Mouse (Mus musculus): ENCODE measurements around the gene Hdac9. TPM values are rescaled to one million over a fixed set of nuclear protein-coding genes. Genes with fewer than 3 reads are reported as not detected.
"Not testable (repeated sequence)": the region's sequence is repeated elsewhere in the genome, so short reads cannot be mapped to it uniquely, and the experiment has no call there.

The Hdac9 gene
- polyA plus RNA-seq, 1 experiment: 7.6 TPM

DNA sequence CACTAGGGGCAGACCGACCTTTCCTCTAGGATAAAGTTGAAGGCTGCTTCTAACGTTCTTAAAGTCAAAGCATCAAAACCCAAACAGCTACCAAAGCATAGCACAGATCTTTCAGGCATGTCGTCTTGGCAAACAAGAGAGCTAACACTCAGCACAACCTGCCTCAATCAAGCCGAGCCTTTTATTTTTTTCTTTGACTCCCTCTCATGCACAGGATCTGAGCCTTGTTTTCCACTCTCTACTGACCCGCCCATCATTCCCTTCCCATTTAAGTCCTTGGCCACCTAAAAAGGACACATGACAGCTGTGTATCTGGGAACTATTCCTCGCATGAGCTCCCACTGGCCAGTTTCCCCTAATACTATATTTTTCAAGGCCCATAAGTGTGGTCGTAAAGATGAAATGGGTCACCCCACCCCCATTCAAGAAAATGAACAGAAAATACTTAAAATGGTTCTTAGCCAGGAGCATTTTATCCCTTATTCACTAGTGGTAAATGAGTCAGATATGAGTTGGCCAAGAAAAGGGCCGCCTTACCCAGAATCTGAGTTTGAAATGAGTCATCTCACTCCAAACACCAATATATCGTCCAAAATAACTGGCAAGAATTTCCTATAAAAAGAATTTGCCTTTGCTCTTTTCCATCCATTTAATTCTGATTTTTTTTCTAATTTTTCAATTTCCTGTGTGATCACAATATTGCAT, 840.9 kb downstream of the Hdac9 start:
- no peak for TF ChIP-seq POLR2A (IDR thresholded peaks at IDR 0.05; ENCODE audit: borderline replicate concordance, control insufficient read depth, low read depth, low read length)
- TF ChIP-seq CTCF (IDR thresholded peaks at IDR 0.05; ENCODE audit: control insufficient read depth, insufficient read depth, low read length): no peak
- no peak overlapping the region for H3K27ac ChIP-seq (ENCODE audit: control insufficient read depth, insufficient read depth, low read depth, low read length, poor library complexity)
- WGBS: 79% methylated on average over 9 of the region's 9 CpGs
- H3K4me1 ChIP-seq (ENCODE audit: control insufficient read depth, insufficient read depth, low read length): no peaks in the 10 kb centered on the region
- no peak overlapping the region for H3K4me3 ChIP-seq (replicated peaks; ENCODE audit: control insufficient read depth, low read depth, low read length)

DNA sequence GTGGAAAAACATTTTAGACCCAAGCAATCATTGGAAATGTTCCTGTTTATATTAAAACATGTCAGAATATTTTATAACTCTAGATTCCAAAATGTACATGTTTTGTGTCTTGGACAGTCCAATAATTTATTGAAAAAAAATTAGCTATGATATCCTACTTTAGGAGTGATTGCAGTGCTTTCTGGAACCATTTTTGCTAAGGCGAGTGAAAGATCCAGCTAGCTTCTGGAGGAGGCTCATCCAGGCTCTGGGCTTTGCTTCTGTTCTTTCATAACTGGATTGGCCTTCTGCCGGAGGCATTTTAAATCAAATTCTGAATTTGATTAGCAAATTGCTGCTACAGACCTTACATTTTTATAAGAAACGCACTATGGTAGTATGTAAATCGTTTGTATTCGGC, 864.4 kb downstream of the Hdac9 start:
- no peak for TF ChIP-seq CTCF (IDR thresholded peaks at IDR 0.05; ENCODE audit: control insufficient read depth, insufficient read depth, low read length)
- no peak for TF ChIP-seq POLR2A (IDR thresholded peaks at IDR 0.05; ENCODE audit: borderline replicate concordance, control insufficient read depth, low read depth, low read length)
- 80% methylated on average over 5 of the region's 5 CpGs for WGBS
- H3K4me1 ChIP-seq (ENCODE audit: control insufficient read depth, insufficient read depth, low read length): no peaks in the 10 kb centered on the region
- H3K27ac ChIP-seq (ENCODE audit: control insufficient read depth, insufficient read depth, low read depth, low read length, poor library complexity): no peak overlapping the region
- H3K4me3 ChIP-seq (replicated peaks; ENCODE audit: control insufficient read depth, low read depth, low read length): no peak overlapping the region

DNA sequence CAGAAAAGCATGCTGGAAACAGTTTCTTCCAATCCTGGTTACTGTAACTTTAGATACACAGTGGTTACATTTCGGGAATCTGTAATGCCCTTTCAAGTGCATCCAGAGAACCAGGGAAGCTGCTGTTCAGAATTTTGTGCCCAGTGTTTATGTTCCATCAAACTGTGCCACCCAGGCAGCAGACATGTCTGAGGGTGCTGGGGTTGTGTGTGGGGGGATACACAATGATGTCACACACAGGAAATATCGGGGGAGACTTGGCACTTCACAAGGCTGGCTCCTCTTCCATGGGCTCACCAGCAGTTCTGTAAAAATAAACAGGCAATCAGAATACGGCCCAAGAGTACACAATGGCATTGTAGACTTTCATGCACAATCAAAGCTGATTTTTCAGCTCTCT, 864.9 kb downstream of the Hdac9 start:
- no peak overlapping the region for H3K4me3 ChIP-seq (replicated peaks; ENCODE audit: control insufficient read depth, low read depth, low read length)
- H3K4me1 ChIP-seq (ENCODE audit: control insufficient read depth, insufficient read depth, low read length): no peaks in the 10 kb centered on the region
- no peak overlapping the region for H3K27ac ChIP-seq (ENCODE audit: control insufficient read depth, insufficient read depth, low read depth, low read length, poor library complexity)
- WGBS: 60% methylated on average over 3 of the region's 3 CpGs
- TF ChIP-seq POLR2A (IDR thresholded peaks at IDR 0.05; ENCODE audit: borderline replicate concordance, control insufficient read depth, low read depth, low read length) (no peak), CTCF (IDR thresholded peaks at IDR 0.05; ENCODE audit: control insufficient read depth, insufficient read depth, low read length) (no peak)

DNA sequence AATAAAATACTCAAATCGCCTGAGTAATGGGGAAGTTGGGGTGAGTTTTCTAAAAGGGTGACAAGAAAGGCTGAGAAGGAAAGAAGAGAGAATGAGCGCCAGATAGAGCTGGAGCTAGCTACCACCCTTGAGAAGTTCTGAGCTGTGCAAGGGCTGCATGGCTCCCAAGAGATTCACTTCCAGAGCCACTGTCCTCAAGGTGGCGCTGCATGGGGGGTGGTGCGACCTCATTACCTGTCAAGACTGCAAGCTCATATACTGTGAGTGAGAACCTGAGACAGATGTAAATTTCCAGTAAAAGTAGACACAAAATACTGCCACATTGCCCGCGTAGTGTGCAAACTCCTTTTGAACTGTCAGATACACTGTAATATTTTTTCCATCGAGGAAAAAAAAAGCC, 865.8 kb downstream of the Hdac9 start:
- H3K4me3 ChIP-seq (replicated peaks; ENCODE audit: control insufficient read depth, low read depth, low read length): no peak overlapping the region
- 56% methylated on average over 7 of the region's 7 CpGs for WGBS

DNA sequence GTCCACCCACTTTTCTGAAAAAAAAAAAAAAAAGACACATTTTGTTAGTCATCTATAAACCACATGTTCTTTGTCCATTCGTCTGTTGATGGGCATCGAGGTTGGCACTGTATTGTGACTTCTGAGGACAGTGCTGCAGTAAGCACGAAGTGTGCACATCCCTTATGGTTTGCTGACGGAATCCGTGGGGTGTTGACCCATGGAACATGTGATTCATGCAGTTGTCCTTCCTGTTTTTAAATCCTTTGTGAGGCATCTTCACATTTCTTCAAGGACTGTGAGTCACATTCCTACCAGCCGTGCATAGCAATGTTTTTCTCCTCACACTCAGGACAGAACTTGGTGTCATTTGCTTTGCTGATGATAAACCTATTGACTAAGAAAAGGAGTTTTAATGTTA, 875.9 kb downstream of the Hdac9 start:
- no peaks in the 10 kb centered on the region for H3K4me1 ChIP-seq (ENCODE audit: control insufficient read depth, insufficient read depth, low read length)
- no peak for TF ChIP-seq CTCF (IDR thresholded peaks at IDR 0.05; ENCODE audit: control insufficient read depth, insufficient read depth, low read length)
- no peak overlapping the region for H3K4me3 ChIP-seq (replicated peaks; ENCODE audit: control insufficient read depth, low read depth, low read length)
- WGBS: 67% methylated on average over 6 of the region's 6 CpGs
- H3K27ac ChIP-seq (ENCODE audit: control insufficient read depth, insufficient read depth, low read depth, low read length, poor library complexity): no peak overlapping the region

More for the DNA sequence above, 865.8 kb downstream of the Hdac9 start:
- TF ChIP-seq POLR2A (IDR thresholded peaks at IDR 0.05; ENCODE audit: borderline replicate concordance, control insufficient read depth, low read depth, low read length): no peak
- TF ChIP-seq CTCF (IDR thresholded peaks at IDR 0.05; ENCODE audit: control insufficient read depth, insufficient read depth, low read length): peak; percentile 40; the same call in 1 of the 2 replicates
- Histone ChIP-seq H3K27ac (ENCODE audit: control insufficient read depth, insufficient read depth, low read depth, low read length, poor library complexity) (no peak overlapping the region), H3K4me1 (ENCODE audit: control insufficient read depth, insufficient read depth, low read length) (no peaks in the 10 kb centered on the region)

DNA sequence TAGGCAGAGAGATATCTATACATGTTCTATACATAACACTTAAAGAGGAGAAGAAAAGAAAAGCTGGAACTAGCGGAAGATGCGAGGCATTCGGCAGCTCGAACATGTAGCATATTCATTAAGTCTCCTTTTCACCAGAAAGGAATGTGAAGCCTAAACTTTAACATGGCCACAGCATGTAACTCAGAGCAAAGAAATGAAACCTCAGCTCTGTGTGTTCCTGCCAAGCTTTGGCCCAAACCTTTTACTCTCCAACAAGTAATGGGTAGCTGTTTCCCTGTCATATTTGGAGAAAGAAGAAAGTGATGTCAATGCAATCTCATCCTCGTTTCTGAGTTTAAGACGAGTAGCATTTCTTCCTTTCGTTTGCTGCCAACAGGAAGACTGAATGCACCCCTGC, 876.8 kb downstream of the Hdac9 start:
- Histone ChIP-seq H3K27ac (ENCODE audit: control insufficient read depth, insufficient read depth, low read depth, low read length, poor library complexity) (no peak overlapping the region), H3K4me1 (ENCODE audit: control insufficient read depth, insufficient read depth, low read length) (no peaks in the 10 kb centered on the region), H3K4me3 (replicated peaks; ENCODE audit: control insufficient read depth, low read depth, low read length) (no peak overlapping the region)
- 78% methylated on average over 7 of the region's 7 CpGs for WGBS
- no peak for TF ChIP-seq POLR2A (IDR thresholded peaks at IDR 0.05; ENCODE audit: borderline replicate concordance, control insufficient read depth, low read depth, low read length)
- TF ChIP-seq CTCF (IDR thresholded peaks at IDR 0.05; ENCODE audit: control insufficient read depth, insufficient read depth, low read length): no peak

DNA sequence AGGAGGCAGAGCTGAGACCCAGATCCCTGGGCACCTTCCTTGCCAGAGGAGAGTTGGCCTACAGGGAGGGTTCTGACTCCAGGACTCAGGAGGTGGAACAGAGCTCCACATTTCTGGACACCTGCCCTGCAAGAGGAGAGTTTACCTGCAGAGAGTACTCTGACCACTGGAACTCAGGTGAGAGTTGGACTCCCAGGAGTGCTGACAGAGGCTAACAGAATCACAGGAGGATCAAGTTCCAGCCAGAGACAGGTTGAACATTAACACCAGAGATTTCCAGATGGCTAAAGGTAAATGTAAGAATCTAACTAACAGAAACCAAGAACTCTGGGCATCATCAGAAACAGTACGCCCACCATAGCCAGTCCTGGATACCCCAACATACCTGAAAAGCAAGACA, 907.1 kb downstream of the Hdac9 start:
- WGBS: 87% methylated on average over 1 of the region's 1 CpGs
- not testable (repeated sequence) for H3K4me1 ChIP-seq (ENCODE audit: control insufficient read depth, insufficient read depth, low read length); H3K27ac ChIP-seq (ENCODE audit: control insufficient read depth, insufficient read depth, low read depth, low read length, poor library complexity); H3K4me3 ChIP-seq (replicated peaks; ENCODE audit: control insufficient read depth, low read depth, low read length)

Other genes with a start within 250 kb of the Hdac9 start
- not detected in 2 replicates for gene Prps1l1, start 67.7 kb upstream of the Hdac9 start, polyA plus RNA-seq (2011; ENCODE audit: insufficient read depth, insufficient read length, low replicate concordance, missing spikeins)
- gene Snx13, start 130.1 kb upstream of the Hdac9 start, polyA plus RNA-seq (2011; ENCODE audit: insufficient read depth, insufficient read length, low replicate concordance, missing spikeins): 5.9 and 9.1 TPM in 2 replicates